Mouse (Mus musculus): Measurements from ENCODE around the gene Sbsn. TPM values are rescaled to one million over a fixed set of nuclear protein-coding genes. Genes with fewer than 3 reads are reported as not detected.
A peak's percentile ranks its signal among the peaks of the same experiment; 100 is the strongest.
"Not testable (repeated sequence)": the region's sequence is repeated elsewhere in the genome, so short reads cannot be mapped to it uniquely, and the experiment has no call there.

Gene Sbsn
- polyA plus RNA-seq, 1 experiment from 2014 or later, result 0.69 TPM

- TF ChIP-seq CTCF (IDR thresholded peaks at IDR 0.05; ENCODE audit: low read depth) (no peak), EP300 (IDR thresholded peaks at IDR 0.05; ENCODE audit: low read depth) (peak; percentile 46; the same call in 1 of the 2 replicates)
- Histone ChIP-seq H3K9ac (replicated peaks) (no peak overlapping the region), H3K9me3 (ENCODE audit: low read length) (no peaks in the 10 kb centered on the region), H3K4me1 (ENCODE audit: insufficient read depth) (peaks cover 35% of the 10 kb centered on the region), H3K36me3 (replicated peaks; ENCODE audit: insufficient read depth, low read length) (no peaks in the 10 kb centered on the region), H3K27ac (ENCODE audit: low read depth) (no peak overlapping the region), H3K4me3 (ENCODE audit: low read depth, low read length) (no peak overlapping the region), H3K27me3 (ENCODE audit: insufficient read depth, low read length) (no peaks in the 10 kb centered on the region), H3K4me2 (ENCODE audit: low read depth, low read length) (no peak overlapping the region)
- 55% methylated on average over 5 of the region's 5 CpGs for WGBS (ENCODE audit: insufficient replicate concordance)
- peak; percentile 33; the same call in 1 of the 2 replicates for ATAC-seq
- no peak for DNase-seq
Observed at GRCm38 (mm10) chr7:30719669-30720068, 31.6 kb upstream of the Sbsn start.

- no peak for DNase-seq
- H3K36me3 ChIP-seq (replicated peaks; ENCODE audit: insufficient read depth, low read length), result no peaks in the 10 kb centered on the region
- H3K9me3 ChIP-seq (ENCODE audit: low read length), result no peaks in the 10 kb centered on the region
- no peak overlapping the region for H3K4me2 ChIP-seq (ENCODE audit: low read depth, low read length)
- TF ChIP-seq EP300 (IDR thresholded peaks at IDR 0.05; ENCODE audit: low read depth) (no peak), CTCF (IDR thresholded peaks at IDR 0.05; ENCODE audit: low read depth) (no peak)
- no peak overlapping the region for H3K9ac ChIP-seq (replicated peaks)
- ATAC-seq, result no peak
- WGBS (ENCODE audit: insufficient replicate concordance), result 89% methylated on average over 7 of the region's 7 CpGs
- H3K27ac ChIP-seq (ENCODE audit: low read depth), result no peak overlapping the region
- no peak overlapping the region for H3K4me3 ChIP-seq (ENCODE audit: low read depth, low read length)
- H3K27me3 ChIP-seq (ENCODE audit: insufficient read depth, low read length), result no peaks in the 10 kb centered on the region
- peaks cover 35% of the 10 kb centered on the region for H3K4me1 ChIP-seq (ENCODE audit: insufficient read depth)
Observed at GRCm38 (mm10) chr7:30721286-30721685, 30.0 kb upstream of the Sbsn start.

GRCm38 (mm10) chr7:30723274-30723953 lies 27.9 kb upstream of the Sbsn start:
- Histone ChIP-seq H3K36me3 (replicated peaks; ENCODE audit: insufficient read depth, low read length) (peaks cover 13% of the 10 kb centered on the region), H3K27ac (ENCODE audit: low read depth) (0 out of 2 replicates have a peak overlapping the region, but pooled peaks have one; percentile 40), H3K9ac (replicated peaks) (no peak overlapping the region), H3K4me3 (ENCODE audit: low read depth, low read length) (no peak overlapping the region), H3K27me3 (ENCODE audit: insufficient read depth, low read length) (no peaks in the 10 kb centered on the region), H3K4me2 (ENCODE audit: low read depth, low read length) (no peak overlapping the region), H3K4me1 (ENCODE audit: insufficient read depth) (peaks cover 29% of the 10 kb centered on the region), H3K9me3 (ENCODE audit: low read length) (no peaks in the 10 kb centered on the region)
- TF ChIP-seq CTCF (IDR thresholded peaks at IDR 0.05; ENCODE audit: low read depth) (no peak), EP300 (IDR thresholded peaks at IDR 0.05; ENCODE audit: low read depth) (no peak)
- DNase-seq (no peak), ATAC-seq (no peak)
- WGBS (ENCODE audit: insufficient replicate concordance), result 46% methylated on average over 6 of the region's 6 CpGs

GRCm38 (mm10) chr7:30728214-30728613 lies 23.1 kb upstream of the Sbsn start:
- Histone ChIP-seq H3K4me3 (ENCODE audit: low read depth, low read length) (peak overlapping the region; percentile 71), H3K27me3 (ENCODE audit: insufficient read depth, low read length) (no peaks in the 10 kb centered on the region), H3K9me3 (ENCODE audit: low read length) (no peaks in the 10 kb centered on the region), H3K27ac (ENCODE audit: low read depth) (peak overlapping the region; percentile 85; the same call in 1 of the 2 replicates), H3K4me1 (ENCODE audit: insufficient read depth) (peaks cover 30% of the 10 kb centered on the region), H3K36me3 (replicated peaks; ENCODE audit: insufficient read depth, low read length) (peaks cover 17% of the 10 kb centered on the region), H3K4me2 (ENCODE audit: low read depth, low read length) (peak overlapping the region; percentile 85), H3K9ac (replicated peaks) (peak overlapping the region; percentile 75)
- no peak for TF ChIP-seq CTCF (IDR thresholded peaks at IDR 0.05; ENCODE audit: low read depth)
- no peak for TF ChIP-seq EP300 (IDR thresholded peaks at IDR 0.05; ENCODE audit: low read depth)
- 70% methylated on average over 6 of the region's 6 CpGs for WGBS (ENCODE audit: insufficient replicate concordance)
- DNase-seq, result no peak
- ATAC-seq, result no peak

GRCm38 (mm10) chr7:30728739-30729395 lies 22.4 kb upstream of the Sbsn start:
- no peak for TF ChIP-seq CTCF (IDR thresholded peaks at IDR 0.05; ENCODE audit: low read depth)
- TF ChIP-seq EP300 (IDR thresholded peaks at IDR 0.05; ENCODE audit: low read depth), result no peak
- Histone ChIP-seq H3K36me3 (replicated peaks; ENCODE audit: insufficient read depth, low read length) (peaks cover 21% of the 10 kb centered on the region), H3K9ac (replicated peaks) (peak overlapping the region; percentile 75), H3K27me3 (ENCODE audit: insufficient read depth, low read length) (no peaks in the 10 kb centered on the region), H3K4me1 (ENCODE audit: insufficient read depth) (peaks cover 25% of the 10 kb centered on the region), H3K9me3 (ENCODE audit: low read length) (no peaks in the 10 kb centered on the region), H3K27ac (ENCODE audit: low read depth) (peak overlapping the region; percentile 85), H3K4me2 (ENCODE audit: low read depth, low read length) (peak overlapping the region; percentile 85), H3K4me3 (ENCODE audit: low read depth, low read length) (peak overlapping the region; percentile 71)
- DNase-seq (no peak), ATAC-seq (peak; percentile 22)
- WGBS (ENCODE audit: insufficient replicate concordance), result 3% methylated on average over 26 of the region's 26 CpGs

DNA sequence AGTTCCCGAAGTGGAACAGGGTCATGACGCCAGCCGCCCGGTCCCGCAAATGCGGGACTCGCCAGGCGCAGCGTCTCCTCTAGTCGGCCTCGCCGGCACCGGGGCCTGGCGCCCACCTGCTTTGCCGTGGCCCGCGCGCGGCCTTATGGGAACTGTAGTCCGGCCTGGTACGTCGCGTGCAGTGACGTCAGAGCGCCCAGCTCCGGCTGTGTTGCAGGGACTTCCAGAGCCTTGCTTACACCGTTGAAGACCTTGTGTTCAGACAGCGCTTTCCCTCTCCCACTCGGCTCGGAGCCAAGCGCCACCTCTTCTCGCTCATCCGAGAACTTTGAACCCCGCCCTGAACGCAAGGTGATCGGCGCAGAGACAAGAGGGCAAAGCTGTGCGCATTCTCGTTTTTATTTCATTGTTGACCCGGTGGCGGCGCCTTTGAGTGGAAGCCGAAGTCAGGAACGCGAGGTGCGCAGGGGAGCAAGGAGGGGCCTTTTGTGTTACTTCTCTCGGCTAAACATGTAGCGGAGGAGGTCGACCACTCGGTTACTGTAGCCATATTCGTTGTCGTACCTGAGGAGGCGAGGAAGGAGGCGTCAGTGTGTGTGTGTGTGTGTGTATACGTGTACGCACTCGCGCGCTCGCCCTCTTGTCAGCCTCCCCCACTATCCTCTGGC lies 21.7 kb upstream of the Sbsn start, which contains the start of gene Tmem147:
Gene Tmem147, minus strand, starts transcription at position 145 of the 668 bp plus-strand sequence.
- ATAC-seq (peak; percentile 96), DNase-seq (peak; percentile 96)
- Histone ChIP-seq H3K9ac (replicated peaks) (peak within 1 kb of the TSS; percentile 75), H3K9me3 (ENCODE audit: low read length) (no peaks in the 10 kb centered on the region), H3K4me1 (ENCODE audit: insufficient read depth) (peaks cover 24% of the 10 kb centered on the region; the same call in 1 of the 2 replicates), H3K27me3 (ENCODE audit: insufficient read depth, low read length) (no peaks in the 10 kb centered on the region), H3K4me2 (ENCODE audit: low read depth, low read length) (peak within 1 kb of the TSS; percentile 85), H3K36me3 (replicated peaks; ENCODE audit: insufficient read depth, low read length) (peaks cover 21% of the 10 kb centered on the region), H3K4me3 (ENCODE audit: low read depth, low read length) (peak within 1 kb of the TSS; percentile 71), H3K27ac (ENCODE audit: low read depth) (peak within 1 kb of the TSS; percentile 85)
- WGBS (ENCODE audit: insufficient replicate concordance), result under 1% methylated on average over 55 of the region's 60 CpGs
- TF ChIP-seq CTCF (IDR thresholded peaks at IDR 0.05; ENCODE audit: low read depth) (peak; percentile 66), EP300 (IDR thresholded peaks at IDR 0.05; ENCODE audit: low read depth) (peak; percentile 67; the same call in 1 of the 2 replicates)

GRCm38 (mm10) chr7:30730064-30730722 lies 21.1 kb upstream of the Sbsn start:
- ATAC-seq, result peak; percentile 6
- Histone ChIP-seq H3K4me1 (ENCODE audit: insufficient read depth) (peaks cover 24% of the 10 kb centered on the region; the same call in 1 of the 2 replicates), H3K36me3 (replicated peaks; ENCODE audit: insufficient read depth, low read length) (peaks cover 21% of the 10 kb centered on the region), H3K4me2 (ENCODE audit: low read depth, low read length) (peak overlapping the region; percentile 85), H3K27ac (ENCODE audit: low read depth) (peak overlapping the region; percentile 85), H3K9ac (replicated peaks) (peak overlapping the region; percentile 75), H3K4me3 (ENCODE audit: low read depth, low read length) (peak overlapping the region; percentile 71)
- not testable (repeated sequence) for H3K27me3 ChIP-seq (ENCODE audit: insufficient read depth, low read length); H3K9me3 ChIP-seq (ENCODE audit: low read length); DNase-seq
- 23% methylated on average over 13 of the region's 22 CpGs for WGBS (ENCODE audit: insufficient replicate concordance)

Data from liver, postnatal 0 days (tissue).